Mouse (Mus musculus): Measurements from ENCODE around the gene Rbfox3.

Rbfox3 gene

GRCm38 (mm10) chr11:118508341-118508740 lies 403.1 kb downstream of the Rbfox3 start:
- no peak for DNase-seq (ENCODE audit: low spot score in 2 of 2)

GRCm38 (mm10) chr11:118507904-118508303 lies 403.5 kb downstream of the Rbfox3 start:
- DNase-seq (ENCODE audit: low spot score in 2 of 2): peak; percentile 13 to 47

- no peak for DNase-seq (ENCODE audit: low spot score in 2 of 2)
These were observed 404.3 kb downstream of the Rbfox3 start for GRCm38 (mm10) chr11:118507095-118507494.

- DNase-seq (ENCODE audit: low spot score in 2 of 2): no peak
These were observed 407.3 kb downstream of the Rbfox3 start for GRCm38 (mm10) chr11:118504180-118504454.

- DNase-seq (ENCODE audit: low spot score in 2 of 2): no peak
These were observed 407.8 kb downstream of the Rbfox3 start for GRCm38 (mm10) chr11:118503418-118504179.

- DNase-seq (ENCODE audit: low spot score in 2 of 2): no peak
These were observed 408.4 kb downstream of the Rbfox3 start for GRCm38 (mm10) chr11:118502990-118503389.

GRCm38 (mm10) chr11:118496066-118496689 lies 415.2 kb downstream of the Rbfox3 start:
- DNase-seq (ENCODE audit: low spot score in 2 of 2): no peak

- DNase-seq (ENCODE audit: low spot score in 2 of 2): no peak
These were observed 416.3 kb downstream of the Rbfox3 start for GRCm38 (mm10) chr11:118495065-118495464.

GRCm38 (mm10) chr11:118494001-118494737 lies 417.2 kb downstream of the Rbfox3 start:
- DNase-seq (ENCODE audit: low spot score in 2 of 2): no peak

- no peak for DNase-seq (ENCODE audit: low spot score in 2 of 2)
These were observed 417.9 kb downstream of the Rbfox3 start for GRCm38 (mm10) chr11:118493458-118493857.

- DNase-seq (ENCODE audit: low spot score in 2 of 2): no peak
These were observed 420.2 kb downstream of the Rbfox3 start for GRCm38 (mm10) chr11:118491230-118491629.

GRCm38 (mm10) chr11:118490566-118491218 lies 420.7 kb downstream of the Rbfox3 start:
- DNase-seq (ENCODE audit: low spot score in 2 of 2): peak; percentile 57 to 73

GRCm38 (mm10) chr11:118488907-118489270 lies 422.5 kb downstream of the Rbfox3 start:
- no peak for DNase-seq (ENCODE audit: low spot score in 2 of 2)

- DNase-seq (ENCODE audit: low spot score in 2 of 2): no peak
These were observed 423.0 kb downstream of the Rbfox3 start for GRCm38 (mm10) chr11:118488191-118488906.

GRCm38 (mm10) chr11:118486881-118487772 lies 424.3 kb downstream of the Rbfox3 start:
- no peak for DNase-seq (ENCODE audit: low spot score in 2 of 2)

GRCm38 (mm10) chr11:118486281-118486680 lies 425.1 kb downstream of the Rbfox3 start:
- DNase-seq (ENCODE audit: low spot score in 2 of 2): no peak

GRCm38 (mm10) chr11:118485780-118486179 lies 425.6 kb downstream of the Rbfox3 start:
- no peak for DNase-seq (ENCODE audit: low spot score in 2 of 2)

GRCm38 (mm10) chr11:118485338-118485737 lies 426.1 kb downstream of the Rbfox3 start:
- no peak for DNase-seq (ENCODE audit: low spot score in 2 of 2)

GRCm38 (mm10) chr11:118484169-118484568 lies 427.2 kb downstream of the Rbfox3 start:
- DNase-seq (ENCODE audit: low spot score in 2 of 2): no peak

- DNase-seq (ENCODE audit: low spot score in 2 of 2): no peak
These were observed 429.6 kb downstream of the Rbfox3 start for GRCm38 (mm10) chr11:118481751-118482150.

- no peak for DNase-seq (ENCODE audit: low spot score in 2 of 2)
These were observed 430.2 kb downstream of the Rbfox3 start for GRCm38 (mm10) chr11:118481231-118481630.
